In the genomic region with DNA sequence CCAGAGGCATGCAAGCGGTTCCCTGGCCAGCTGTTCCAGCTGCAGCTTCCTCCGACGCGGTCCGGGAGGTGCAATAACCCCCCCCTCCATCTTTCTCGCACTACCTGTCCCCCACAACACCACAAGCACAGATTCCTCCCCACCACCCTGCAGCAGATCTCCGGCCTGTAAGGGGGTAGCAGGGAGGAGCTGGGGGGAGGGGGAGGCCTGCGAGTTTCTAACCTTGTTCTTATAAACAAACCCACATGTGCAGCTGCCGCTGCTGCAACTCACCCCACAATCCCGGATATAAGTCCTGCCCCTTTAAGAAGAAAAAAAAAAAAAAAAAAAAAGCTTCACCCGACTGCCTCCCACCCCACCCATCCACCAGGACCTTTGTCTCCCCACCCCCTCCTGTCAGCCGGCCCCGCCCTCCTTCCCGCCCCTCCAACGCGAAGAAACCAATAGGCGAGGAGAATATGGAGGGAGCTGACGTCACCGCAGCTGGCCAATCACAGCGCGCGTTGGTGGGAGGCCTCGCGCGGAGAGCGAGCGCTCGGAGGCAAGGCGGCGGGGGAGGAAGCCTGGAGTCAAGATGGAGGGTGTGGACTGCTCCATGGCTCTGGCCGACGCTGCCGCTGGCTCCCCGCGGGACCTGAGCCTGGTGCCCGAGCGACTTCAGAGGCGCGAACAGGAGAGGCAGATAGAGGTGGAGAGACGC, we compare ENCODE assay signal across 8 mouse cellular contexts. TPM values are rescaled to one million over a fixed set of nuclear protein-coding genes. Genes with fewer than 3 reads are reported as not detected.
DNase-seq lines count a peak whose midpoint lies in the region; ATAC-seq and TF ChIP-seq lines count a peak whose summit lies in the region.

TSS of gene Tbcc (plus strand) at position 569 of the 700 bp plus-strand sequence.

- peak; percentile 99 for DNase-seq in MN1 (ENCODE audit: low spot score)
- DNase-seq in cerebellum, adult 9-10 months = peak; percentile 97
- DNase-seq in hindbrain, embryonic 10.5 days (ENCODE audit: low spot score) = peak; percentile 98
- peak; percentile 98 for DNase-seq in layer of hippocampus, adult 9-11 months
- peak; percentile 98 for DNase-seq in lung, postnatal 0 days (ENCODE audit: low spot score)
- peak; percentile 93 for DNase-seq in ovary, postnatal 14 days (ENCODE audit: low spot score)
- peak; percentile 97 for DNase-seq in thymus, postnatal 14 days

- under 1% methylated on average over 40 of the region's 40 CpGs for WGBS in hindbrain, embryonic 10.5 days
- WGBS in lung, postnatal 0 days = 1% methylated on average over 38 of the region's 40 CpGs

- no peaks in the 10 kb centered on the region for H3K27me3 ChIP-seq in hindbrain, embryonic 10.5 days (ENCODE audit: insufficient read depth, poor library complexity, severe bottlenecking)
- no peaks in the 10 kb centered on the region for H3K27me3 ChIP-seq in lung, postnatal 0 days (replicated peaks; ENCODE audit: insufficient read depth, low read length)

- H3K36me3 ChIP-seq in hindbrain, embryonic 10.5 days = peaks cover 20% of the 10 kb centered on the region
- no peaks in the 10 kb centered on the region for H3K36me3 ChIP-seq in lung, postnatal 0 days (ENCODE audit: insufficient read depth, low read length)

- peak; percentile 80 for ATAC-seq in frontal cortex, adult (ENCODE audit: low TSS enrichment)
- ATAC-seq in lung, postnatal 0 days = peak; percentile 94

- H3K4me1 ChIP-seq in hindbrain, embryonic 10.5 days (replicated peaks) = peaks cover 43% of the 10 kb centered on the region
- peaks cover 13% of the 10 kb centered on the region; the same call in 1 of the 2 replicates for H3K4me1 ChIP-seq in lung, postnatal 0 days (ENCODE audit: insufficient read depth, low read depth, low read length)

- no peak for TF ChIP-seq EP300 in lung, postnatal 0 days (IDR thresholded peaks at IDR 0.05)

- H3K9me3 ChIP-seq in hindbrain, embryonic 10.5 days = no peaks in the 10 kb centered on the region
- no peaks in the 10 kb centered on the region for H3K9me3 ChIP-seq in lung, postnatal 0 days (ENCODE audit: low read length)

- H3K4me3 ChIP-seq in hindbrain, embryonic 10.5 days = peak within 1 kb of the TSS; percentile 92
- peak within 1 kb of the TSS; percentile 82 for H3K4me3 ChIP-seq in lung, postnatal 0 days (ENCODE audit: low read depth, low read length)

- peak within 1 kb of the TSS; percentile 85 for H3K9ac ChIP-seq in lung, postnatal 0 days (replicated peaks; ENCODE audit: low read depth)

- peak within 1 kb of the TSS; percentile 95 for H3K4me2 ChIP-seq in lung, postnatal 0 days (replicated peaks; ENCODE audit: low read depth, low read length)

- H3K27ac ChIP-seq in hindbrain, embryonic 10.5 days = peak within 1 kb of the TSS; percentile 96
- peak within 1 kb of the TSS; percentile 94 for H3K27ac ChIP-seq in lung, postnatal 0 days (ENCODE audit: low read length)

- TF ChIP-seq CTCF in lung, postnatal 0 days (IDR thresholded peaks at IDR 0.05) = no peak

RNA-seq across cellular contexts. Expression of gene Tbcc, which starts in this region (rescaled TPM):
- 55.1 and 80.2 TPM in 2 replicates for polyA plus RNA-seq in hindbrain, embryonic 10.5 days (2016; fragmentation: Nextera tagmentation; extraction: Ambion mirVana)
- 47.7 and 51.0 TPM in 2 replicates for polyA plus RNA-seq in lung, postnatal 0 days (2015; fragmentation: Nextera tagmentation; extraction: Ambion mirVana)

Comparison
In these comparisons a context has a peak if more than half of its experiments do, and no peak if none do; other contexts are left out.
1. Peak in every context shown above with its lines: DNase-seq, ATAC-seq, H3K4me3 ChIP-seq and H3K27ac ChIP-seq.